ENCODE assay signal across 1 mouse cellular context in the genomic region with DNA sequence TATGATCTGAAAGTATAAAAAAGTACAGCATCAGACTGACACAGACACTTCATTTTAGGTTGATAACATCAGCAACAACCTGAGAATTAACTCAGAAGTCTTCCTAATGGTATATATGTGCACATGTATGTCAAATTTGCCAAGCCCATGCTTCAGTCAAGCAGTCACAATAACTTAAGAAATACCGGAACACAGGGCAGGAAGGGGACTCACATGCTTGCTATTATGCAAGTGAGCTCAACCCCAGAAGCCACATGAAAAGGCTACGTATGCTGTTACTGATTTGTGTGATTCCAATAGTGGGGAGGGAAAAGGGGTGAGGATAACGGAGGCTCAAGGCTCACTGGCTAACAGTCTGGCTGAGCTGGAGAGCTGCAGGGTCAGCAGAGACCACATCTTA.
TF ChIP-seq lines count a peak whose summit lies in the region.

No protein-coding gene starts in this region.

TF ChIP-seq in CH12.LX, 34 proteins besides CTCF, POLR2A, EP300 and RAD21:
- TF ChIP-seq UBTF (IDR thresholded peaks at IDR 0.05; ENCODE audit: low read depth, low read length) (no peak), HCFC1 (IDR thresholded peaks at IDR 0.05; ENCODE audit: low read depth, low read length) (no peak), ELF1 (IDR thresholded peaks at IDR 0.05; ENCODE audit: low read depth, low read length) (0 out of 2 replicates have a peak, but pooled peaks have one; percentile 18), MAX (IDR thresholded peaks at IDR 0.05; ENCODE audit: low read length) (no peak), MAZ (IDR thresholded peaks at IDR 0.05; ENCODE audit: low read depth, low read length) (no peak)
